Mouse (Mus musculus) left cerebral cortex, postnatal 10 days (tissue): ENCODE data around the gene 4930562C15Rik. TPM values are rescaled to one million over a fixed set of nuclear protein-coding genes. Genes with fewer than 3 reads are reported as not detected.

ENCODE experiments used
- DNase-seq, 2 experiments: peaks; one replicate each; pipeline ENCODE4 v3.0.0; 2021 to 2022; ENCODE audit warnings: low spot score in 2 of 2, mixed read lengths in 1 of 2; ENCODE audit errors: extremely low spot score in 1 of 2
- intact Hi-C: fragments of 180-260 bp; cut with DNase I; formaldehyde crosslinking; loops from one replicate; pipeline ENCODE4 v1.15.1; 2025
- total RNA-seq, 2 experiments: library from RNA; stranded (reverse); gene quantifications; 2 replicates each; pipeline ENCODE4 v1.2.3; 2021

4930562C15Rik gene
- total RNA-seq, 2 experiments from 2014 or later = not detected

DNA sequence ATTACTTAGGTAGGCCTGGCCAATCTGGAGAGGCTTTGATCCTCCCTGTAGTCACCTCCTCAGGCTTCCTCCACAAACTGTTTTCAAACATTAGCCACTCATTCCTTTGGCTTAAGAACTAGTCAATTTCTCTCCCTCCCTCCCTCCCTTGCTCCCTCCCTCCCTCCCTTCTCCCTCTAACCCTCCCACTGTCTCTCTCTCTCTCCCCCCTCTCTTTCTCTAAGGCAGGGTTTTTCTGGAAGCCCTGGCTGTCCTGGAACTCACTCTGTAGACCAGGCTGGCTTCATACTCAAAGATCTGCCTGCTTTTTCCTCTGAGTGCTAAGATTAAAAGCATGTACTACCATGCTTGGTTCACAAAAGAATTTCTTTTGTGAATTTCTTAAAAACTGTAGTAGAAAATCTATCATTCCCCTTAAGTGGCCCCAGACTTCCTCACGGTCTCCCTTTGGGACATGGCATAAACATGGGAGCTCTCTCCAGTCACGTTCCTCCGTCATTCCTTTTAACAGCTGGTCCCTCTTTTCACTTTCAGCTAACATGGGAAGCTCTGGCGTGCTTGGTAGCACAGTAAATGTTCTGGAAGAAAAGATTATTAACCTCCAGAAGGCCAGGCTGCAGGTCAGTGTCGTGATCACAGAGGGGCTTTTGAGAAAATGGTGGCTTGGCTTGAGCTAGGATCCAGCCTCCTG, 15.9 kb downstream of the 4930562C15Rik start:
- intact Hi-C loops = no loop called here
- DNase-seq = no peak

DNA sequence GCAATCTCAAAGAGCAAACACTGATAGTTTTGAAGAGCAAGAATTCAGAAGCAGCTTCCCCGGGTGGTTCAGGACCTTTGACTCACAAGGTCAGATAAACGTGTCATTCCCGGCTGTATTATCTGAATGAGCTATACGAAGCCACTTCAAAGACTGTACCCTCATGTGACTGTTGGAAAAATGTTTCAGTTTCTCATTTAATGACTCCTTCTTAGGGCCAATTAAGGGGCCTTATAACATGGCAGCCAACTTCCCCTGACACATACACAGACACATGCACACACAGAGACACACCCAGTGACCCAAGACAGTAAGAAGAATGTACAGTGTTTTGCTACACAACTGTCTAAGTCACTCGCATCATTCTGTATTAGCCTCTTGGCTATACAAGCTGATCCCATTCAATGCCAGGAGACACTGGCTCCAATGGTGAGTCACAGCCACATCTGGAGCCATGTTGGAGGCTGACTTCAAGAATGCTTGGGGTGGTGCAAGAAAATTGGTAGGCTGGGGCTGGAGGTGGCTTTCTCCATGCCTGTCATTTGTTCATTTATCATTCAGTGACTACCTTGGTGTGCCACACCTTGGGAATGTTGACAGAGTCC, 19.9 kb downstream of the 4930562C15Rik start:
- no peak for DNase-seq
- intact Hi-C loops = no loop called here

DNA sequence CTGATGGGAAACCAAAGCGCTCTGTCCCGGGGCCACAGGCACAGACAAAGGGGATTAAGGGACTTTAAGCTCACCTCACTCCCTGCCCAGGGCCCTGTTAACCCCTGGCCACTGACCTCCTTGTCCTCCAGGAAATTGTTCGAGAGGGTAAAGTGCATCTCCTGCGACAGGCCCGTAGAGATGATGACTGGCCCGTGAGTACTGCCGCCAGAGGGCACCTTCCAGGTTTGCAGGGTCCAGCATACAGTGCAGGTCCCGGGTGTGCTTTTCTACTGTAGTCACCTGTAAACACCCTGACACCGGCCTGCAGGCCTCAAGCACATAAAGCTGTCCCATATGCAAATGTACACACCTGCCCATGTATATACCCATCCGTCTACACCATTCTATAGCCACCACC, 26.2 kb downstream of the 4930562C15Rik start:
- no peak for DNase-seq
- intact Hi-C loops = loop anchor here (10.0 kb wide), 1 partner anchor 157 kb away; no protein-coding TSS in a partner anchor

DNA sequence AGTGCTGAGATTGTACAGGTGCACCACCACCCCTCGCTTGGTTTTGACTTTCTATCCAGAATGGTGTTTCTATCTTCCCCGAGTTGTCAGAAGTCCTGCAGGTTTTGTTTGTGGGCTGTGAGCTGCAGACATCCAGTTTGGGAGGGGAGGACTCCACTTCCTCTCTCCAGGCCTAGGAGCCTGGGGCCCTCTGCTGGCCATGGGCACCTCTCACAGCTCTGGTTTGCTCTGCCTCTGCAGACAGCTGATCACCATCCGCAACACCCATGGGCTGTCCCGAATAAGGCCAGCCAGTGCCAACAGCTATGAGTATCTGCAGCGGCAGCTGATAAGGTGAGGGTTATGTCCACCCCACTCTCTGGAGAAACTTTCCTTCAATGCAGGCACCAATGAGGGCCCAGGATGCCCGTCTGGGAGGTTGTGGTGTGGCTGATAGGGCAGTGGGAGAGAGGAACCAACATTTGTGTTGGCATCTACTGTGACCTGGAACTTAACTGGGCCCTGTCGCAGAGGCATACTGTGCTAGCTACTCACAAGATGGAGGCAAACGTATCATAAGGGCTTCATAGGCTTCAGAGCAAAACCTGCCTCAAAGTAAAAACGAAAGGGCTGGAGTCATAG, 27.8 kb downstream of the 4930562C15Rik start:
- DNase-seq = peak in 1 of 2 experiments; percentile 85
- intact Hi-C loops = loop anchor here (10.0 kb wide), 1 partner anchor 158 kb away; no protein-coding TSS in a partner anchor

DNA sequence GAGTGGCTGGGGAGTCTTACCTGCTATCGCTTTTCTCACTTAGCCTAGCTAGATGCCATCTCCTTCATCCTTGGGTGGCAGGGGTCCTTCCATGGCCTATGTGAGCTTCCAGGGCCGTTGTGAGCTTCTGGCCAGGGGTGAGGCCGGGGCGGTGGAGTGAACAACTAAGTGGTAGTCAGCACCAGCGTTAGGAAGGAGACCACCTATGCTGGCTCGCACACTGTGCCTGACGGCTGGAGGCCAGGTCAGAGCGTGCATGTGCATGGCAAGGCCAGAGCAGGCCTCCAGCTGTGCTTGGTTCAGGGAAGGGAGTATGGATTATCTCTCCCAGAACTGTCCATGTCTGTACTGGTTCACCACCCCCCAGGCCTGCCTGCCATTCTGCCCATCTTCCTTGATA, 28.5 kb downstream of the 4930562C15Rik start:
- intact Hi-C loops = loop anchor here (10.0 kb wide), 1 partner anchor 159 kb away; no protein-coding TSS in a partner anchor
- no peak for DNase-seq

DNA sequence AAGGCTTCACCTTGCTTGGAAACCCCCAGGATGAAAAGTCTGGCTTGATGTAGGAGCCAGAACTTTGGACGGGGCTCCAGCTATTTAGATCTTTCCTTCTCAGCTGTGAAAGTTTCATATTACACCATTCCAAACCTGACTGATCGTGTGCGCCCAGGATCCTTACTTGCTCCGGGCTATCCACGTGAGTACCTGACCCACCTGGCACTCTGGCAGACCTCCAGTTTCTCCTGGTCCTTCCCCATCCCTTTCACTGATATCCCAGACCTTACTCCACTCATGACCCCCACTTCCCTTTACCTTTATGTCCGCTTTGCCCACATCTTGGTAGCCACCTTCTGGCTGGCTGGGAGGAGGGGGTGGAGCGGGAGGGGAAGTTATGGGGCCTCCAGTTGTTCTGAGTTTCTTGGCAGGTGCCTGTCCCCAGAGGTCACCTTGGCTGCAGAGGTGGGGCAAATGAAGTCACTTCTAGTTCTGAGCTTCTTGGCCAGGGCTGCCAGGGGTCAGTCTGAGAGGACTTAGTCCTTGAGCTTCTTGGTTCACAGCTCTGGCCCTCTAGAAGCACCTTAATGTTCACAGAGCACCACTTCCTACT, 31.0 kb downstream of the 4930562C15Rik start:
- intact Hi-C loops = loop anchor here (10.0 kb wide), 1 partner anchor 161 kb away; no protein-coding TSS in a partner anchor
- DNase-seq = no peak

DNA sequence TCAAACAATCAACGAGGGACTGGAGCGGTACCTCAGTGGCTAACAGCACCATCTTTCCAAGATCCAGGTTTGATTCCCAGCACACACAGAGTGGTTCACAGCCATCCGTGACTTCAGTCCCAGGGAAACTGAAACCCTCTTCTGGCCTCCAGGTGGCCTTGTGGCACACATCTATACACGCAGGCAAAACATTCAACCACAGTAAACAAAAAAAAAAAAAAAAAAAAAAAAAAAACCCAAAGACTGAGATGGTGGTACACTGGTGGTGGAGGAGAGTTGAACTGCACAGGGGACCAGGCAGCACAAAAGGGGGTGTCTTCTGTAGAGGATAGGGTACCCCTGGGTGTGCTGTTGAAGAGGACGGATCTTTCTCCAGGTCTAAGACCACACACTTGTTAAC, 35.3 kb downstream of the 4930562C15Rik start:
- intact Hi-C loops = no loop called here
- no peak for DNase-seq

DNA sequence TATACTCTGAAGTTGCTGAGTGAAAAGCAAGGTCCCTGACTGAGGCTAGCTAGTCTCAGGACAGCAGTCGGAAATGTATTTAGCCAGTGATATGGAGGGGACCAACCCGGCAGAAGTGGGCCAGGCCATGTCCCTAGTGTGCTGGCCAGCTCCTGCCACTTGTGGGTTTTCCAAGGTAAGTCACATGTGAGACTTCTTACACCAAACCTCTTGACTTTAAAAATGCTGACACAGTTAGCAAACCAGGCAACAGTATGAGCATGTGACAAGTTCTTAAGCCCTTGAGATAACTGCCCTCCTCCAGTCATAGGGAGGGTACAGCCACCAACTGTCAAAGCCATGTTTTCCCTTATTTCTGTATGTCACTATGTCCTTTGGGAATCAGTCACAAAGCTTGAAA, 36.7 kb downstream of the 4930562C15Rik start:
- no peak for DNase-seq
- intact Hi-C loops = no loop called here

DNA sequence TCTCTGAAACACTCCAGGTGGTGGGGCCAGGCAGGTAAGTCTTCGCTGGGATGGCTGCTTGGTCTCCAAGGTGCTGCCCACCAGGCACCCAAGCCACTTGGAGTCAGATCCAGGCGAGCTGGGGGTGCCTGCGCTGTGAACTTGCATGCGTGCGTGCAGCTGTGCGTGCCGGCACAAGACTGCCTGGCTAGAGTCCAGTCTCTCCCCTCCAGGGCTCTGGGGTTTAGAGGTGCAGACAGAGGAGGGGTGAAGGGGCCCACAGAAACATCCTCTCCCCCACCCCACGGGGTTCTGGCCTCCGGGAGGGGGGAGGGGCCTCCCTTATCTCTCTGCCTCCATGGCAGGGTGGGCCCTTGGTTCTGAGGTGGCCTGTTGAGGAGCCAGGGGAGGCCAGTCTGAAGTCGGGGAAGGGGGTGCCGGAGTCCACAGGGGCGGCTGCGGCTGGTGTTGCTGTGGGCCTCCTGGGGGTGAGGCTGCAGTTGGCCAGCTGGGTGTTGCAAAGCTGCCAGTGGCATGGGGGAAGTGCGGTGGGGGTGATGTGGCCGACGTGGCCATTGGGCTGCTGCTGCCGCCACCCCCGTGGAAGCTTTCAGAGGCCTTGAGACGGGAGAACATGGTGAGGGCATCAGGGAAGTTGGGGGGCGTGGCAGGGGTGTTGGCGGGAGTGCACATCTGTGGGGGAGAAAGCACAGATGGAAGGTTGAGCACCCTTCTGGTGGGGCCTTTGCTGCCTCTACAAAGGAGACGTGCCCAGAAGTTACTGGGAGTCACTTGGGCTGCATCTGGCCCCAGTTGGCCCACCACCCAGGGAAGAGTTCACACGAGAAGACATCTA, 40.2 kb downstream of the 4930562C15Rik start:
- DNase-seq = peak in 1 of 2 experiments; percentile 61
- intact Hi-C loops = no loop called here

DNA sequence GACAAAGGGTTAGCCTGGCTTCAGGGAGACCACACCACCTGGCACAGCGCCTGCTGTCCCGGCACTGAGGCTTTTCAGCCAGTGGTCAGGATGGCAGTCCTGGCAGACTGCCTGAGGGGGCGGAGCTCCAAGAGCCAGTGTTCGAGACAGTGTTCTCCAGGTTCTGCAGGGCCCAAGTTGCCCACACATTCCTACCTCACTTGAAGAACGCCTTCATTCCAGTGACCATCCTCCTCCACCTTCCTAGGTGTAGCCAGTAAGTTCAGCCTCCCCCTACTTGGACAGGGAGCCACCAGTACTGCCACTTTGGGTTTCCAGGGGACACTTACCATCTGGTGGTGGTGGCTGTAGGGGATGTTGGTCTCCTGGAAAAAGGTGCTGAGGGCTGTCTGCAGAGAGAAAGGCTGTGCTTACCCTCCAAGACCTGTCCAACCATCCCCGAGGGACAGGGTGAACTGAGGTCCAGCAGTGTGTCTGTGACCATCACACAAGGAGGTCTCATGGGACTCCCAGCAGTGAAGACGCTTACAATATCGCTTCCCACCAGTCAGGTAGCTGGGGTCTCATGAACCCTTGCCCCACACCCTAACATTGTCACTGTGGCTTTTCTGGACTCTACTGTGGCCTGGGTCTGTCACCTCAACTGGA, 40.9 kb downstream of the 4930562C15Rik start:
- DNase-seq = peak; percentile 59 to 88
- intact Hi-C loops = no loop called here

DNA sequence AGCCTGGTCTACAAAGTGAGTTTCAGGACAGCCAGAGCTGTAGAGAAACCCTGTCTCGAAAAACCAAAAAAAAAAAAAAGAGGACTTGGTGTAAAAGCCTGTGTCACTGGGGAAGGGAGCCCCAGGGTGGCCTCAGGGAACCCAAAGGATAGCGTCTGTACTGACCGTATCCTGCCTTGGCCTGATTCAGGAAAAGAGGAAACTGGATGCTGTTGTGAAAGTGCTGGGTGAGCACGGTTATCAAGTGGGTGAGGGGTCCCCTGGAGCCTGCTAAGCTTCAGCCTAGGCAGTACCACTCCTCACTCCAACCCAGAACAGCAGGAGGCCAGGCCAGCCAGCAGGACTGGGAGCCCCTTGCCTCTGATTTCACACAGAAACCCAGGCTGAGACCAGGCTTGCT, 42.0 kb downstream of the 4930562C15Rik start:
- intact Hi-C loops = no loop called here
- DNase-seq = no peak

DNA sequence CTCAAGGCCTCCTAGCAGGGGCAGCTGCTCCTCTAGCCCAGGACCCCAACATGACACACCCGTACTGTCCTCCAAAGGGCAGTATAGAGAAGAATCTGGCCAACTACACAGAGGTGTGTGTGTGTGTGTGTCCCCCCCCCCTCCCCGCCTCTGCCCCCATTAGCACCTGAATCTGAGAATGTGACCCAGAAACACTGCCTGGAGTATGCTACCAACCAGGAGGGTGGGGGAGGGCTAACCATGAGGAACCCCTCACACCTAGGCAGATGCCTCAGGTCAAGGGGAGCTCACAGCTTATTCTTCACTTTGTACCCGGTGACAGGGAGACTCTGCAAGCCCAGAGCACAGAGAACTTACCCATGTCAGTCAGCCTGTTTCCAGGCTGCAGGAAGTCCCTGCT, 42.5 kb downstream of the 4930562C15Rik start:
- DNase-seq = no peak
- intact Hi-C loops = no loop called here

DNA sequence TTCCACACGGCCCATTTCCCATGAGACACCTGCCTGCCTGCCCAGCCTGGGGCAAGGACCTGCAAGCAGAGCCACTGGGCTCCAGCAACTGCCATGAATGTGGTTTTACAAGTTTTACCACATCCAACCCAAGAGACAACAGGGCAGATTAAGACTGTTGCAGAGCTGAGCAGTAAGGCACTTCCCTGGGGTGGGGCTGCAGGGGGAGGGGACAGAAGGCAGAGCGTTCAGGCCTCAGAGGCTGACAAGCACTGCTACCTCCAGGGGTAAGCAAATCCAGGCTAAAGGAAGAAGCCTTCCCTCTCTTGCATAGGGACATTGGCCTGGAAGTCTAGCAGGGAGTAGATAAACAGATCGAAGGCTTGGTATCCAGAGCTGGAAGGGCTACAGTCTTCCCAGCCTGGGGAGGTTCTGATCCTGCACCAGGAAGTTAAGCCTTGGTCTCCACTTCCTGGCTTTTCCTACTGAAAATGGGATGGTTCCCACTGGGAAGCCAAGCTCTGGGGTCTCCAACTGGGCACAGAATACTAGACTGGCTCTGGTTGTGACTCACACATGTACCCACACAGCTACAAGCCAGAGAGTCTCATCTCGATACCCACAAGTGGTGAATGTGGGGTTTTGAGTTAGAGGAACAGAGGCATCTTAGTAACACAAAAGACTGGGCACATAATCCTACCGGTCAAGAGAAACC, 43.1 kb downstream of the 4930562C15Rik start:
- intact Hi-C loops = no loop called here
- peak in 1 of 2 experiments; percentile 51 for DNase-seq

DNA sequence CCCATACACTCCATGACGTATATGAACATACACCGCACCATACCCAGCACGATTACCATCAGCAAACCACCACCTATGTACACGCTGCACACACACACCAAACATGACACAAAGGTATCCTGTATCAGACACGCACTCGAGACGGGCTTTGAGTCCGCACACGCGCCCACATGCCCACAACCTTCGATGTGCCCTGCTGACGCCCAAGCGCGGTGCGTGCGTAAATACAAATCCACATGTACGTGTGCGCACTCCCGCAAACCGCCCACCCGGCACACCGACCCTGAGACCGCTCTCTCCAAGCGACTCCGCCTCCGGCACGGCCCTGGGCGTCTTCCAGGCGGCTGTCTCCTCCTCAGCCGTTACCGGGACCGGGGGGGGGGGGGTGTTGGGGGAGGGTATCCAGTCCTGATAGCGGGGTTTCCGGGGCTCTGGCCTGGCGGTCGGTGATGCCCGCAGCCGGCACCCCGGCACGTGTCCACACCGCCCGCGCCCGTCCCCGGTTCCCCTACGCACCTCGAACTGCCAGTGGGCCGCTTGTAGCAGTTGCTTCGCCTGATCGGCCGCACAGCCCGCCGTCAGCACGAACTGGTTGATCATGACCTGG, 44.0 kb downstream of the 4930562C15Rik start:
- intact Hi-C loops = no loop called here
- DNase-seq = peak in 1 of 2 experiments; percentile 84

DNA sequence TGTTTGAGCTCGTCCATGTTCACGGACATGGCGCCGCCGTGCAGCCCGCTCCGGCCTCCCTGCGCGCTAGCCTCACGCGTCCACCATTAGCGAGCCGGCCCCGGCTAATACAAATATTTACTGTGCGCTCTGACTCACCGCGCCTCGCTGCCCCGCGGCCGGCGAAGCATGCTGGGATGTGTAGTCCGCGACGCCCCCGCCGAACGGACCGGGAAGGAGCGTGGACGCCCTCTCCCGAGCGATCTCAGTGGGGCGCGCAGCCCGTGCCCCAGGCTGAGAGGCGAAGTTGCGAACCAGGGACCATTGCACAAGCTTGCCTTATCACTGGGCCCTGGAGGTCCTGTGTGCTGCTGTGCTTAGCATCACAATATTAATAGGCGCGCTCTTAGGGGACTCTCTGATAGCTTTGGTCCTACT, 44.5 kb downstream of the 4930562C15Rik start:
- intact Hi-C loops = no loop called here
- DNase-seq = peak; percentile 88 to 95

DNA sequence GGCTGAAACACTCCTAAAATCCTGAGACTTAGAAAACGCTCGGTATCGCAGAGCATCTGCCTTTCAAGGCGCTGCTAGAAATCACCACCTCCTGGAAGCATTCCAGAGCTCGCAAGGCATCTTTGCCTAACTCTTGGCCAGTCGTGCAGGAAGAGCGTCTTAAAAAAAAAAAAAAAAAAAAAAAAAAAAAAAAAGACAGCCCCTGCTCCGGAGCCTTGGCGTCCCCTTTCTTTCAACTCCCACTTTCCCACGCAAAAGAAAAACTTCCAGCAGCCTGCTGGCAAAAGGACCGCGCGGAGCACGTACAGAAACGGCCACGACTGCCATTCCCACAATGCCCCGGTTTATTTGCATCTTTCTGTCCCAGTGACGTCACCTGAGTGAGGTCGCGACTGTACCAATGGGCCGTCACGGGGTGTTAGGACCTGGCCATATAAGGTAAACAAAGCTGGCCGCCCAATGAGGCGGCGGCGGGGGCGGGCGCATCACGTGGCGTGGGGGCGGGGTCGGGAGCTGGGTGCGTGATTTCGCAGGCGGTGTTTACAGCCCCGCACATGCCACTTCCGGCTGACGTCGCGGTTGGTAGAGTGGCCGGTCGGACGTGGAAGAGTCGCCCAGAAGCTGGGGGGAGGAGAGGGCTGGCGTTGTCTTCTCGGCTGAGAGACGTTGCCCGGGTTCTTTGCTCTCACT, 45.1 kb downstream of the 4930562C15Rik start, which contains the start of gene Ubald1:
Gene Ubald1 (minus strand): TSS at position 180 of the 690 bp plus-strand sequence.
- intact Hi-C loops = no loop called here
- peak; percentile 99 for DNase-seq
